ENCODE assay signal across 22 mouse cellular contexts in genomic region chr10:70552531-70552930, GRCm38 (mm10).
DNase-seq lines count a peak whose midpoint lies in the region; ATAC-seq and TF ChIP-seq lines count a peak whose summit lies in the region.
"Had no signal": no experiment of that assay in that cellular context is flagged by ENCODE, and none has a peak within 500 bp of the region (broad histone marks: within the 10 kb centered on the region; RNA-seq: fewer than 3 reads in every experiment).

No protein-coding gene starts in this region.

- no peaks in the 10 kb centered on the region for H3K36me3 ChIP-seq in heart, embryonic 11.5 days (ENCODE audit: control insufficient read depth, insufficient read depth, low read length)
- H3K36me3 ChIP-seq: intestine, embryonic 15.5 days had no signal

- no peaks in the 10 kb centered on the region for H3K9me3 ChIP-seq in heart, embryonic 11.5 days (replicated peaks; ENCODE audit: control insufficient read depth, low read length)
- H3K9me3 ChIP-seq: forebrain, embryonic 10.5 days; forebrain, embryonic 13.5 days; heart, embryonic 13.5 days; hindbrain, embryonic 12.5 days; hindbrain, embryonic 15.5 days; intestine, embryonic 15.5 days had no signal

- 79% methylated on average over 3 of the region's 3 CpGs for WGBS in heart, embryonic 11.5 days (ENCODE audit: insufficient replicate concordance)

- H3K4me2 ChIP-seq in heart, embryonic 11.5 days = no peak overlapping the region
- H3K4me2 ChIP-seq: forebrain, embryonic 13.5 days; heart, embryonic 13.5 days; hindbrain, embryonic 12.5 days; hindbrain, embryonic 15.5 days; intestine, embryonic 15.5 days had no signal

- DNase-seq in gastrocnemius, adult 18-20 months (ENCODE audit: low spot score) = peak; percentile 30
- DNase-seq in gastrocnemius, postnatal 10 days = no peak
- peak; percentile 93 for DNase-seq in heart, adult 11 months
- DNase-seq in layer of hippocampus, adult 2 months (ENCODE audit: low spot score in 2 of 2) = no peak
- DNase-seq in layer of hippocampus, adult 11-12 months (ENCODE audit: low spot score) = no peak
- peak; percentile 15 for DNase-seq in testis, postnatal 14 days (ENCODE audit: low spot score)
- DNase-seq in kidney, adult 18-20 months = no peak
- DNase-seq: adrenal gland, postnatal 10 days; adrenal gland, postnatal 36 days; cerebellum, adult 18-20 months; cerebellum, adult 9-10 months; cerebellum, postnatal 14 days; heart, postnatal 14 days had no signal

- TF ChIP-seq CTCF in layer of hippocampus, adult 2 months (conservative IDR thresholded peaks at IDR 0.05) = no peak

- no peaks in the 10 kb centered on the region for H3K27me3 ChIP-seq in heart, embryonic 11.5 days (ENCODE audit: control insufficient read depth, insufficient read depth, low read length)
- H3K27me3 ChIP-seq: forebrain, embryonic 13.5 days; heart, embryonic 13.5 days; hindbrain, embryonic 12.5 days; hindbrain, embryonic 15.5 days; intestine, embryonic 15.5 days had no signal

- H3K4me3 ChIP-seq in heart, embryonic 11.5 days (ENCODE audit: low read depth, low read length) = no peak overlapping the region
- no peak overlapping the region for H3K4me3 ChIP-seq in layer of hippocampus, adult 2 months
- H3K4me3 ChIP-seq: forebrain, embryonic 10.5 days; forebrain, embryonic 13.5 days; heart, embryonic 13.5 days; hindbrain, embryonic 12.5 days; hindbrain, embryonic 15.5 days; intestine, embryonic 15.5 days had no signal

- no peak overlapping the region for H3K9ac ChIP-seq in heart, embryonic 11.5 days (ENCODE audit: low read depth, low read length)
- H3K9ac ChIP-seq: forebrain, embryonic 13.5 days; heart, embryonic 13.5 days; hindbrain, embryonic 12.5 days; hindbrain, embryonic 15.5 days; intestine, embryonic 15.5 days had no signal

- H3K4me1 ChIP-seq in heart, embryonic 11.5 days (ENCODE audit: control insufficient read depth, insufficient read depth, low read length) = no peaks in the 10 kb centered on the region
- H3K4me1 ChIP-seq: forebrain, embryonic 10.5 days; heart, embryonic 13.5 days; hindbrain, embryonic 12.5 days; intestine, embryonic 15.5 days had no signal

- no peak for ATAC-seq in heart, embryonic 11.5 days (replicated peaks; ENCODE audit: insufficient number of reproducible peaks, low FRiP score, low TSS enrichment)
- ATAC-seq: activated CD4-positive, CD25-positive, alpha-beta regulatory T cell, adult 4 months; forebrain, embryonic 13.5 days; forebrain, embryonic 16.5 days; intestine, embryonic 15.5 days had no signal

- no peak overlapping the region for H3K27ac ChIP-seq in heart, embryonic 11.5 days (ENCODE audit: low read depth, low read length)
- 0 out of 2 replicates have a peak overlapping the region, but pooled peaks have one; percentile 32 for H3K27ac ChIP-seq in layer of hippocampus, adult 2 months
- H3K27ac ChIP-seq: forebrain, embryonic 10.5 days; forebrain, embryonic 13.5 days; heart, embryonic 13.5 days; hindbrain, embryonic 12.5 days; hindbrain, embryonic 15.5 days; intestine, embryonic 15.5 days had no signal

Comparison
In these comparisons a context has a peak if more than half of its experiments do, and no peak if none do; other contexts are left out.
1. DNase-seq: peak in gastrocnemius, adult 18-20 months (single experiment), heart, adult 11 months (single experiment) and testis, postnatal 14 days (single experiment); none in gastrocnemius, postnatal 10 days (single experiment), layer of hippocampus, adult 2 months (0 of 2), layer of hippocampus, adult 11-12 months (single experiment) and kidney, adult 18-20 months (single experiment).